Mouse (Mus musculus) kidney, adult 2 months (tissue): Measurements from ENCODE around the gene Zfp697.
"Not testable (repeated sequence)": the region's sequence is repeated elsewhere in the genome, so short reads cannot be mapped to it uniquely, and the experiment has no call there.

Source experiments
- CTCF ChIP-seq: fragments of 200-500 bp; conservative IDR thresholded peaks from 2 replicates; pipeline ENCODE4 v1.5.1; 2011; ENCODE audit warnings: low read depth, mild to moderate bottlenecking, control low read depth, low read length, moderate library complexity, mixed read lengths; ENCODE audit not compliant: insufficient read depth, insufficient read length
- POLR2A ChIP-seq: fragments of 200-500 bp; IDR thresholded peaks from one replicate; pipeline ENCODE4 v1.6.1; 2011; ENCODE audit warnings: low read depth, low read length, control low read depth

DNA sequence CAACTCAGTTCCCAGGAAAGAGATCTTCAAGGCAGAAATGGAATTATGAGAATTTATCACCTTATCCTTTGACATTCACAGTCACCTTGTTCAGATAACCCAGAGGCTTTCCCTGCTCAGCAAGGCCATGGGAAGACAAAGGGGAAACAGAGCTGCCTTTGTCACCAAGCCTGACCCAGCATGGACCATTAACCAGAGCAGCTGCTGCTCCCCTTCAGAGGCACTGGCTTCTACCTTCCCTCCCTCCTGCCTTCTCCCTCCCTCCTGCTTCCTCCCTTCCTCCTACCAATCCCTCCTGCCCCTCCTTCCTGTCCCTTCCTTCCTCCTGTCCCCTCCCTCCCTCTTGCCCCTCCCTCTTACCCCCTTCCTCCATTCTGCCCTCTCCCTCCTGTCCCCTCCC lies 231.3 kb downstream of the Zfp697 start:
- TF ChIP-seq CTCF, POLR2A: not testable (repeated sequence)
